Mouse (Mus musculus): ENCODE results near the gene Olfr521. TPM values are rescaled to one million over a fixed set of nuclear protein-coding genes. Genes with fewer than 3 reads are reported as not detected.
"Not testable (repeated sequence)": the region's sequence is repeated elsewhere in the genome, so short reads cannot be mapped to it uniquely, and the experiment has no call there.

Gene Olfr521
- not detected for total RNA-seq (2021)
- long read RNA-seq, experiment 1 = 0 reads
- long read RNA-seq, experiment 2 = 0 reads

- H3K4me3 ChIP-seq = no peak within 1 kb of the TSS
- no peak for TF ChIP-seq CTCF (IDR thresholded peaks at IDR 0.05)
- H3K27ac ChIP-seq = no peak within 1 kb of the TSS
- intact Hi-C loops (cut with DNase I) = no loop called here
- DNase-seq = no peak
These were observed at the start of gene Olfr521 for GRCm38 (mm10) chr7:99763207-99763606. Gene Olfr521, plus strand, starts transcription at chr7:99763507.

- intact Hi-C loops (cut with DNase I) = loop anchor here (10.0 kb wide), 1 partner anchor 158 kb away; no protein-coding TSS in a partner anchor
- no peak overlapping the region for H3K4me3 ChIP-seq
- DNase-seq = no peak
- no peak for TF ChIP-seq CTCF (IDR thresholded peaks at IDR 0.05)
- H3K27ac ChIP-seq = no peak overlapping the region
These were observed 46.8 kb upstream of the Olfr521 start for GRCm38 (mm10) chr7:99716536-99716935.

- Histone ChIP-seq H3K4me3 (no peak within 1 kb of the TSS), H3K27ac (no peak within 1 kb of the TSS)
- no peak for DNase-seq
- TF ChIP-seq CTCF (IDR thresholded peaks at IDR 0.05) = no peak
- intact Hi-C loops (cut with DNase I) = no loop called here
These were observed 33.3 kb upstream of the Olfr521 start, which contains the start of gene Olfr520 for GRCm38 (mm10) chr7:99729973-99730372. Gene Olfr520, plus strand, starts transcription at chr7:99730273.

- intact Hi-C loops (cut with DNase I) = no loop called here
- Histone ChIP-seq H3K4me3 (no peak overlapping the region), H3K27ac (no peak overlapping the region)
- DNase-seq = no peak
- TF ChIP-seq CTCF (IDR thresholded peaks at IDR 0.05) = no peak
These were observed 28.7 kb upstream of the Olfr521 start for GRCm38 (mm10) chr7:99734612-99735011.

- intact Hi-C loops (cut with DNase I); H3K4me3 ChIP-seq; DNase-seq; H3K27ac ChIP-seq: not testable (repeated sequence)
These were observed 27.8 kb upstream of the Olfr521 start for GRCm38 (mm10) chr7:99735491-99735890.

GRCm38 (mm10) chr7:99739276-99739675, 24.0 kb upstream of the Olfr521 start:
- intact Hi-C loops (cut with DNase I) = no loop called here
- no peak overlapping the region for H3K27ac ChIP-seq
- no peak for TF ChIP-seq CTCF (IDR thresholded peaks at IDR 0.05)
- no peak for DNase-seq
- no peak overlapping the region for H3K4me3 ChIP-seq

GRCm38 (mm10) chr7:99781385-99781784, 18.1 kb downstream of the Olfr521 start:
- intact Hi-C loops (cut with DNase I) = no loop called here
- TF ChIP-seq CTCF (IDR thresholded peaks at IDR 0.05) = no peak
- no peak overlapping the region for H3K27ac ChIP-seq
- DNase-seq = no peak
- H3K4me3 ChIP-seq = no peak overlapping the region

- TF ChIP-seq CTCF (IDR thresholded peaks at IDR 0.05) = no peak
- intact Hi-C loops (cut with DNase I) = no loop called here
- no peak overlapping the region for H3K27ac ChIP-seq
- no peak for DNase-seq
- H3K4me3 ChIP-seq = no peak overlapping the region
These were observed 18.6 kb downstream of the Olfr521 start for GRCm38 (mm10) chr7:99781916-99782315.

GRCm38 (mm10) chr7:99783421-99783820, 20.1 kb downstream of the Olfr521 start:
- intact Hi-C loops (cut with DNase I) = no loop called here
- Histone ChIP-seq H3K27ac (no peak overlapping the region), H3K4me3 (no peak overlapping the region)
- DNase-seq = no peak
- TF ChIP-seq CTCF (IDR thresholded peaks at IDR 0.05) = no peak

- intact Hi-C loops (cut with DNase I) = no loop called here
These were observed 22.2 kb downstream of the Olfr521 start for GRCm38 (mm10) chr7:99785553-99785952.

GRCm38 (mm10) chr7:99786774-99787173, 23.5 kb downstream of the Olfr521 start:
- intact Hi-C loops (cut with DNase I) = no loop called here
- DNase-seq = no peak
- TF ChIP-seq CTCF (IDR thresholded peaks at IDR 0.05) = no peak
- no peak overlapping the region for H3K27ac ChIP-seq
- no peak overlapping the region for H3K4me3 ChIP-seq

More at GRCm38 (mm10) chr7:99785553-99785952, 22.2 kb downstream of the Olfr521 start:
- DNase-seq = no peak
- Histone ChIP-seq H3K4me3 (no peak overlapping the region), H3K27ac (no peak overlapping the region)
- TF ChIP-seq CTCF (IDR thresholded peaks at IDR 0.05) = no peak

- intact Hi-C loops (cut with DNase I) = no loop called here
- no peak for TF ChIP-seq CTCF (IDR thresholded peaks at IDR 0.05)
- Histone ChIP-seq H3K4me3 (no peak overlapping the region), H3K27ac (no peak overlapping the region)
- DNase-seq = no peak
These were observed 24.6 kb downstream of the Olfr521 start for GRCm38 (mm10) chr7:99787935-99788334.

GRCm38 (mm10) chr7:99788563-99788962, 25.3 kb downstream of the Olfr521 start:
- Histone ChIP-seq H3K27ac (no peak overlapping the region), H3K4me3 (no peak overlapping the region)
- DNase-seq = peak; percentile 28
- no peak for TF ChIP-seq CTCF (IDR thresholded peaks at IDR 0.05)
- intact Hi-C loops (cut with DNase I) = no loop called here

GRCm38 (mm10) chr7:99790816-99791215, 27.5 kb downstream of the Olfr521 start:
- H3K27ac ChIP-seq = no peak overlapping the region
- DNase-seq = no peak
- H3K4me3 ChIP-seq = no peak overlapping the region
- intact Hi-C loops (cut with DNase I) = no loop called here
- no peak for TF ChIP-seq CTCF (IDR thresholded peaks at IDR 0.05)
